Mouse (Mus musculus): ENCODE measurements around the gene Catsper4.

Catsper4 gene

GRCm38 (mm10) chr4:134172391-134172790 lies 54.8 kb downstream of the Catsper4 start:
- no peak for DNase-seq

GRCm38 (mm10) chr4:134166906-134167305 lies 60.3 kb downstream of the Catsper4 start:
- DNase-seq = no peak

GRCm38 (mm10) chr4:134165548-134166465 lies 61.4 kb downstream of the Catsper4 start:
- DNase-seq = no peak

- DNase-seq = no peak
Measured at GRCm38 (mm10) chr4:134165024-134165423, 62.2 kb downstream of the Catsper4 start.

- DNase-seq = no peak
Measured at GRCm38 (mm10) chr4:134164591-134164990, 62.6 kb downstream of the Catsper4 start.
